Mouse (Mus musculus) liver, embryonic 16.5 days (tissue): ENCODE results near the gene Bicdl2. TPM values are rescaled to one million over a fixed set of nuclear protein-coding genes. Genes with fewer than 3 reads are reported as not detected.

Experiments used
- ATAC-seq: fragments of 200-750 bp; cut with Nextera tagmentation; 2 replicates; pipeline ENCODE4 v1.8.0; 2017; ENCODE audit warnings: low read depth, mild to moderate bottlenecking, moderate number of reproducible peaks, moderate library complexity
- H3K27ac ChIP-seq: fragments of 300-500 bp; sonication (generic); 2 replicates; pipeline ENCODE4 v1.5.1; 2014; ENCODE audit warnings: mild to moderate bottlenecking, low read length
- H3K27me3 ChIP-seq: fragments of 300-500 bp; sonication (generic); 2 replicates; pipeline ENCODE4 v1.6.1; 2014; ENCODE audit warnings: low read depth, low read length, mixed read lengths; ENCODE audit not compliant: control insufficient read depth, insufficient read depth
- H3K36me3 ChIP-seq: fragments of 300-500 bp; sonication (generic); 2 replicates; pipeline ENCODE4 v1.6.1; 2014; ENCODE audit warnings: mild to moderate bottlenecking; ENCODE audit not compliant: control insufficient read depth, insufficient read depth
- H3K4me1 ChIP-seq: fragments of 300-500 bp; sonication (generic); 2 replicates; pipeline ENCODE4 v1.6.1; 2014; ENCODE audit warnings: low read depth, low read length, mixed read lengths; ENCODE audit not compliant: control insufficient read depth
- H3K4me2 ChIP-seq: fragments of 300-500 bp; sonication (generic); 2 replicates; pipeline ENCODE4 v1.6.1; 2014; ENCODE audit warnings: low read depth, low read length, mixed read lengths
- H3K4me3 ChIP-seq: fragments of 300-500 bp; sonication (generic); 2 replicates; pipeline ENCODE4 v1.5.1; 2014; ENCODE audit warnings: low read depth, mild to moderate bottlenecking, low read length
- H3K9ac ChIP-seq: fragments of 300-500 bp; sonication (generic); 2 replicates; pipeline ENCODE4 v1.6.1; 2014; ENCODE audit warnings: low read depth, low read length
- H3K9me3 ChIP-seq: fragments of 300-500 bp; sonication (generic); replicated peaks from 2 replicates; pipeline ENCODE4 v1.6.1; 2016; ENCODE audit warnings: low read length; ENCODE audit not compliant: control insufficient read depth
- WGBS: fragments of 180-500 bp; shearing (Covaris S2); extraction: QIAGEN DNeasy Blood & Tissue Kit; methylation state at CpG from one replicate; pipeline ENCODE4 v1.1.7; 2014; ENCODE audit not compliant: insufficient replicate concordance; 5-methylcytosine and 5-hydroxymethylcytosine counted together
- polyA plus RNA-seq: library from polyadenylated mRNA; unstranded; fragments of >200 nt; fragmentation: Nextera tagmentation; extraction: Ambion mirVana; gene quantifications from 2 replicates; pipeline ENCODE4 v1.2.1, GENCODE M21; 2015

The Bicdl2 gene
- polyA plus RNA-seq, 1 experiment from 2014 or later: 0.12 TPM

DNA sequence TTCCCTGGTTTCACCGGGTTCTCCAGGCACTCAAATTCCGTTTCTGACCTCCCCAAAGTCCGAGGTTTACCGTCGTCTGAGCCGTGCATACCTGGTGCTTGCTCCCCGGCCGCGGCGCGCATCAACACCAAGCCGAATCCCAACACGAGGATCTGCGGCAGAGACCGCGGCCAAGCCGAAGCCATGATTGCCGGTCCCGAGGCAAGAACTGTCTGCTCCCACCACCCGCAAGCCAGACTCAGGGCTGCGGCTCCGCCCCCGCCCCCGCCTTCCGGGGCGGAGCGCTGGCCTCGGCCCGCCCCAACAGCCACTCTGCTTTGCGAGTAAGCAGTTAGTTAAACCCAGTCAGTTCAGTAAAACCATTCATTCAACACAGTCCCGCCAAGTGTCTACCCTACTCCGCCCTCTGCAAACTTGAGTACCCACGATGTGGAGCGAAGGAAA, 17.0 kb downstream of the Bicdl2 start, which contains the start of gene Tnfrsf12a:
Tnfrsf12a (minus strand) TSS at position 233 of the 444 bp plus-strand sequence.
- Histone ChIP-seq H3K27ac (no peak within 1 kb of the TSS), H3K36me3 (no peaks in the 10 kb centered on the region), H3K4me3 (peak within 1 kb of the TSS; percentile 61), H3K9ac (peak within 1 kb of the TSS; percentile 45), H3K4me2 (peak within 1 kb of the TSS; percentile 88), H3K4me1 (peaks cover 25% of the 10 kb centered on the region), H3K27me3 (peaks cover 69% of the 10 kb centered on the region), H3K9me3 (no peaks in the 10 kb centered on the region)
- peak; percentile 37 for ATAC-seq
- under 1% methylated on average over 34 of the region's 34 CpGs for WGBS

DNA sequence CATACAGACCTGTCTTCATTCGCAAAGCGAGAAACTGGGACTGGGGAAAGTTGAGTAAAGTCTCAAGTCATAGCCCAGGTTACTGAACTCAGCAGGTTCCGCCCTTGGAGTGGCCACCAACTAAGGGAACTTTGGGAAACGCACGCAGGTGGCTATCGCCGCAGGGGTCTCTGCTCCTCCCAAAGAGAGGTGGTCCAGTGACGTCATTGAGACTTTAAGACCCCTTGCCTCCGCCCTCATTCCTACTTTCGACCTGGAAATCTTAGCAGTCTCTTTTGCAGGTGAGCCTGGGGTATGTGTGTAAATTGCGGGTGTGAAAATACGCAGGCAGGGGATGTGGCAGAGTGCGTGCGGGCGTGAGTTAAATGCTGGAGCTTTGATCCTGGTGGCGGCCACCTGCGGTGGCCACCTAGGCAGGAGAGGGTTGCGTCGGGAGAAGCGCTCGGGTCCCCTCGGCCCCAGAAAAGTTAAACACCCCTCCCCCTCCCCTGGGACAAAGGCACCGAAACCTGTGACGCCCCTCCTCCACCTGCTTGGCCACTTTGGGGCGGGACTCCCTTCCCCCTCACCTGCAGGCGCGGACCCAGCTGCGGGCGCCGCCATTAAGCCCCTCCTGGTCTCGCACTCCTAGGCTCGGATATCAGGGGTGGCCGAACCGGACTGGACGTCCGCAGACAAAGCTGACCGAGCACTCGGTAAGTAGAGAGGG, 19.0 kb downstream of the Bicdl2 start, which contains the start of gene Cldn6:
Cldn6 (plus strand) TSS at position 123 of the 709 bp plus-strand sequence.
- H3K4me3 ChIP-seq: peak within 1 kb of the TSS; percentile 17
- H3K36me3 ChIP-seq: no peaks in the 10 kb centered on the region
- no peak within 1 kb of the TSS for H3K9ac ChIP-seq
- H3K27ac ChIP-seq: no peak within 1 kb of the TSS
- H3K4me2 ChIP-seq: peak within 1 kb of the TSS; percentile 30; the same call in 1 of the 2 replicates
- WGBS: 6% methylated on average over 32 of the region's 38 CpGs
- ATAC-seq: no peak
- peaks cover 89% of the 10 kb centered on the region for H3K27me3 ChIP-seq
- peaks cover 19% of the 10 kb centered on the region for H3K4me1 ChIP-seq
- H3K9me3 ChIP-seq: no peaks in the 10 kb centered on the region

DNA sequence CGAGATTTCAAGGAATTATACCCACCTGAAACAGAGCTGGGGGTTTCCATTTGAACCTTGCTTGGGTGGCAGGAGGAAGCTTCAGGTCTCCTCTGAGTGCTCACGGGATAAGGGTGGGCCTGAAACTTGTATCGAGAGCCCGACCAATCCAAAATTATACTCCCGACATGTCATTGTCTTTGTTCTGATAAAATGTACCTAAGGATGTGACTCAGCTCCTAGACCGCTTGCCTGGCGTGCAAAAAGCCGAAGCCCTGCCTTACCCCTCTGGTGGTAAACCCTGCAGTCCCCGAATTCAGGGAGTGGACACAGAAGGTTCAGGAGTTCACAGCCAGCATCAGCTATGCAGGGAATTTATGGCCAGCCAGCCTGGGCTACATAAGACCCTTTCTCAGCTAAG, 20.0 kb downstream of the Bicdl2 start:
- ATAC-seq: no peak
- Histone ChIP-seq H3K36me3 (no peaks in the 10 kb centered on the region), H3K9me3 (no peaks in the 10 kb centered on the region), H3K4me2 (no peak overlapping the region), H3K27ac (no peak overlapping the region), H3K4me1 (peaks cover 19% of the 10 kb centered on the region), H3K27me3 (peaks cover 95% of the 10 kb centered on the region), H3K9ac (no peak overlapping the region), H3K4me3 (no peak overlapping the region)
- WGBS: 43% methylated on average over 9 of the region's 9 CpGs

DNA sequence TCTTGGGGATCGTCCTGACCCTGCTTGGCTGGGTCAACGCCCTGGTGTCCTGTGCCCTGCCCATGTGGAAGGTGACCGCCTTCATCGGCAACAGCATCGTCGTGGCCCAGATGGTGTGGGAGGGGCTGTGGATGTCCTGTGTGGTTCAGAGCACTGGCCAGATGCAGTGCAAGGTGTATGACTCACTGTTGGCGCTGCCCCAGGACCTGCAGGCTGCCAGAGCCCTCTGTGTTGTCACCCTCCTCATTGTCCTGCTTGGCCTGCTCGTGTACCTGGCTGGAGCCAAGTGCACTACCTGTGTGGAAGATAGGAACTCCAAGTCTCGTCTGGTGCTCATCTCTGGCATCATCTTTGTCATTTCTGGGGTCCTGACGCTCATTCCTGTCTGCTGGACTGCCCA, 20.8 kb downstream of the Bicdl2 start:
- no peak for ATAC-seq
- Histone ChIP-seq H3K4me3 (no peak overlapping the region), H3K36me3 (no peaks in the 10 kb centered on the region), H3K9me3 (no peaks in the 10 kb centered on the region), H3K4me2 (no peak overlapping the region), H3K9ac (no peak overlapping the region), H3K27me3 (peaks cover 88% of the 10 kb centered on the region), H3K27ac (no peak overlapping the region), H3K4me1 (peaks cover 13% of the 10 kb centered on the region)
- WGBS: 49% methylated on average over 10 of the region's 10 CpGs

DNA sequence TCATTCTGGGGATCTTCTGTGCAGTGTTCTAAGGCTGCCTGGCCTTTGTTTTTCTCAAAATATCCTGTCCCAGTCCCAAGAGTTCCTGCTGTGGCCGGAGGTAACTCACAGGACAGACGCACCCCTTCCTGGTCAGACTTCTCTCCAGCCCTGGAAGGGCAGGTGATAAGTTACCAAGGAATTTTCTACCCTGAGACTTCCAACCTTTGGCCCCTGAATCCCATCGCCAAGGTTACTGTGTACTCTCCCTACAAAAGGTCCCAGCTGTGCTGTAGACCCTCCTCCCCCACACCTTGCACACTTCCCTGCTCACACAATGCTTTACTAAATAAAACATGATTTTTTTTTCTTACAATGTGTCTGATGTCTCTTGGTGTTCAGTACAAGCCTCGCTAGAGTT, 21.8 kb downstream of the Bicdl2 start:
- no peak overlapping the region for H3K4me3 ChIP-seq
- WGBS: 36% methylated on average over 4 of the region's 4 CpGs
- no peak overlapping the region for H3K27ac ChIP-seq
- ATAC-seq: no peak
- H3K4me2 ChIP-seq: no peak overlapping the region
- H3K4me1 ChIP-seq: peaks cover 4% of the 10 kb centered on the region
- H3K36me3 ChIP-seq: no peaks in the 10 kb centered on the region
- H3K9me3 ChIP-seq: no peaks in the 10 kb centered on the region
- H3K27me3 ChIP-seq: peaks cover 78% of the 10 kb centered on the region
- no peak overlapping the region for H3K9ac ChIP-seq

DNA sequence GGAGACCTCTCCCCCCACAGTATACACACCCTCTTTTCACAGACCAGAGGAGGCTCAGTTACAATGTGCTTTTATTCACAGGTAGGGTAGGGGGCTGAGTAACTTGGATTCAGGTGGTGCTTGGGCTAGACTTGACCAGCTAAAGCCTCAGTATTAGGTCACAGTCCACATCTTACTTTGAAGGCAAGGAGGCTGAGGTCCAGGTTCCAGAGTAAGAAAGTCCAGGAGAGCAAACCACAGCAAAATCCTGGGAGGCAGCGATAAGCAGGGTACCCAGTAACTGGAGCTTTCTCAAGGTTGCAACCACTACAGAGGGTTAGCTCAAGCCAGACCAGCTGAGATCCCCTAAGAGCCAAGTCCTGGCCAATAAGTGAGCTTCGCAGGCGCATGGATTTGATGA, 22.2 kb downstream of the Bicdl2 start:
- Histone ChIP-seq H3K27me3 (peaks cover 73% of the 10 kb centered on the region), H3K4me3 (no peak overlapping the region), H3K9me3 (no peaks in the 10 kb centered on the region), H3K4me1 (peaks cover 4% of the 10 kb centered on the region), H3K36me3 (no peaks in the 10 kb centered on the region), H3K27ac (no peak overlapping the region), H3K4me2 (no peak overlapping the region), H3K9ac (no peak overlapping the region)
- ATAC-seq: no peak
- 50% methylated on average over 3 of the region's 3 CpGs for WGBS

DNA sequence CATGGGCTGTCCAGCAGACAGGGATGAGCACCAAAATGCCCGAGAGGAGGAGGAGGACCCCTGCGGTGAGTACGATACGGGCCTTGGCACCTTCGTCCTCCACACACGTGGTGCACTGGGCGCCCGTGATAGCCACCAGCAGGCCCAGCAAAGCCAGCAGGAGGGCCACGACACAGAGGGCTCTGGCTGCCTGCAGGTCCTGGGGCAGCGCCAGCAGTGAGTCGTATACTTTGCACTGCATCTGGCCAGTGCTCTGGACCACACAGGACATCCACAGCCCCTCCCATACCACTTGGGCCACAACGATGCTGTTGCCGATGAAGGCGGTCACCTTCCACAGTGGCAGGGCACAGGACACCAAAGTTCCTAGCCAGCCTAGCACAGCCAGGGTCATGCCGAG, 22.9 kb downstream of the Bicdl2 start:
- no peak for ATAC-seq
- Histone ChIP-seq H3K27me3 (peaks cover 66% of the 10 kb centered on the region), H3K4me3 (no peak overlapping the region), H3K9ac (no peak overlapping the region), H3K4me1 (peaks cover 4% of the 10 kb centered on the region; the same call in 1 of the 2 replicates), H3K36me3 (no peaks in the 10 kb centered on the region), H3K9me3 (no peaks in the 10 kb centered on the region), H3K4me2 (no peak overlapping the region), H3K27ac (no peak overlapping the region)
- 26% methylated on average over 15 of the region's 15 CpGs for WGBS

DNA sequence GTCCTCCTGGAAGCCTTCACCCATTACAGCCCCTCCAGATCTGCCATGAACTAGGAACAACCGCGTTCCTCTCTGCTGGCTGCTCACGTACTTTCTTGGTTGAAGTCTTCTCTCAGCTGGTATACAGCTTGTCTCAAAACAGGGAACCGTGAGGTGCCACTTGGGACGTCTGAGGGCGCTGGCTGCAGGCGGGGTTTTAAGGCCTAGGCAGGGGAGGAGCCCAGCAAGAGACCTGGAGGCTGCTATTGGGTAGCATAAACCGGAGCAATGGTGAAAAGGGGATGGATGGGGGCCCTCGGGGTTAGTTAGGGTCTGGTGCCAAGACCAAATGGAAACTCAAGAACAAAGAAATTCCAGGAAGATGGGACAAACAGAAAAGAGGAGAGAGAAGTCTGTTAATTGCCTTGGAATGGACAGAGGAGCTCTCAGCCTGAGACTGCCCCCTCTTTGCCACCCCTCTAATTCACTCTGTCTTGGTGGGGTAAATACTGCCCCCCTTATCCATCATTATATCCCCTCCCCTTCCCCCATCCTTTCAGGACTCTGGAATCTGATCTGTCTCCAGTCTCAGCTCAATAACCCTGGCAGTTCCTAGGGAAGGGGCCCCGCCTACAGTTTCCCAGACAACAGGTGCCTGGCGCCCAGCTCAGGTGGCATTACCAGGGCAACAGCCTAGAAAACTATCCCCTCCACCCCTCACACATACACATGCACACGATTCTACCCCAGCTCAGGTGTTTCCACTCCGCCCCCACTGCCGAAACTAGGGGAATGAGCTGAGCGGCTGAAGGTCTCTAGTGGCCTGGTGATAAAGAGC, 23.8 kb downstream of the Bicdl2 start, which contains the start of gene Cldn9:
Cldn9 (minus strand) TSS at position 171 of the 817 bp plus-strand sequence.
- Histone ChIP-seq H3K4me2 (no peak within 1 kb of the TSS), H3K27ac (no peak within 1 kb of the TSS), H3K4me3 (no peak within 1 kb of the TSS), H3K4me1 (peaks cover 4% of the 10 kb centered on the region; the same call in 1 of the 2 replicates), H3K9ac (no peak within 1 kb of the TSS), H3K9me3 (no peaks in the 10 kb centered on the region), H3K36me3 (no peaks in the 10 kb centered on the region), H3K27me3 (peaks cover 58% of the 10 kb centered on the region)
- 22% methylated on average over 15 of the region's 15 CpGs for WGBS
- no peak for ATAC-seq

DNA sequence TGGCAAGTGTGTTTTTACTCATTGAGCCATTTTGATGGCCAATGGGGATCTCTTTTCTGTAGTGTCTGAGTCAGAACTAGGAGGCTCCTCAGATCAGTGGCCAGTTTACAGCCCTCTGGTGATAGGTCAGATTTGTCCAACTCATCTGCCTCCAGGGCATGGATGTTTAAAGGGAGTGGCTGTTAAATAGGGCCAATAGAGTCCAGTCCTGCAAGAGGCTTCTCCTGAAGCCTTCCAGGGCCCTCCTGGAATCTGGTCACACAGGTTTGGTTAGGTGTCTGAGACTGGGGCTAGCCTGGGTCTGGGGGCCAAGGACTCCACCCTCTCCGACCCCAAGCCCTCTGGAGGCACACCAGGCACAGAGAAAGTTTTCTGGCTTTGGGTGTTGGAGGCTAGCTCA, 34.2 kb downstream of the Bicdl2 start:
- Histone ChIP-seq H3K4me2 (no peak overlapping the region), H3K27me3 (peaks cover 27% of the 10 kb centered on the region), H3K4me3 (no peak overlapping the region), H3K4me1 (peaks cover 2% of the 10 kb centered on the region), H3K9ac (no peak overlapping the region), H3K9me3 (no peaks in the 10 kb centered on the region), H3K36me3 (no peaks in the 10 kb centered on the region), H3K27ac (no peak overlapping the region)
- ATAC-seq: no peak
- 38% methylated on average over 1 of the region's 1 CpGs for WGBS
